Mouse (Mus musculus) macrophage (primary cell): ENCODE measurements around the gene Tmem245. TPM values are rescaled to one million over a fixed set of nuclear protein-coding genes. Genes with fewer than 3 reads are reported as not detected.
A peak's percentile ranks its signal among the peaks of the same experiment; 100 is the strongest.

ENCODE experiments used
- H3K27ac ChIP-seq: fragments of 350-480 bp; formaldehyde crosslinking; 2 replicates; pipeline ENCODE4 v1.9.0; 2021
- H3K36me3 ChIP-seq: fragments of 350-480 bp; formaldehyde crosslinking; 2 replicates; pipeline ENCODE4 v1.9.0; 2021; ENCODE audit errors: inconsistent target
- H3K4me3 ChIP-seq: fragments of 350-480 bp; formaldehyde crosslinking; 2 replicates; pipeline ENCODE4 v1.9.0; 2021; ENCODE audit errors: inconsistent target
- H3K79me2 ChIP-seq: fragments of 350-480 bp; formaldehyde crosslinking; 2 replicates; pipeline ENCODE4 v1.9.0; 2021; ENCODE audit errors: inconsistent target
- WGBS: methylation state at CpG from one replicate; pipeline ENCODE4 v1.1.7; 2026; ENCODE audit warnings: inconsistent platforms; ENCODE audit not compliant: missing documents; 5-methylcytosine and 5-hydroxymethylcytosine counted together
- polyA plus RNA-seq: library from polyadenylated mRNA; stranded (reverse); fragments of 250-400 nt; gene quantifications from 3 replicates; pipeline ENCODE4 v1.2.4, GENCODE M21; 2018; ENCODE audit warnings: inconsistent platforms

Tmem245 gene
- polyA plus RNA-seq, 1 experiment from 2014 or later: 8.7 TPM

GRCm38 (mm10) chr4:56943258-56943657, 4.0 kb downstream of the Tmem245 start:
- WGBS: 67% methylated on average over 1 of the region's 1 CpGs
- Histone ChIP-seq H3K4me3 (no peak overlapping the region), H3K27ac (no peak overlapping the region), H3K36me3 (no peaks in the 10 kb centered on the region), H3K79me2 (peaks cover 81% of the 10 kb centered on the region)

- Histone ChIP-seq H3K4me3 (no peak overlapping the region), H3K27ac (no peak overlapping the region), H3K79me2 (peaks cover 88% of the 10 kb centered on the region), H3K36me3 (no peaks in the 10 kb centered on the region)
- WGBS: 100% methylated on average over 1 of the region's 1 CpGs
These were observed 4.7 kb downstream of the Tmem245 start for GRCm38 (mm10) chr4:56942567-56942966.

- Histone ChIP-seq H3K36me3 (no peaks in the 10 kb centered on the region), H3K27ac (no peak overlapping the region), H3K79me2 (peaks cover 88% of the 10 kb centered on the region), H3K4me3 (no peak overlapping the region)
- WGBS: 100% methylated on average over 4 of the region's 4 CpGs
These were observed 5.8 kb downstream of the Tmem245 start for GRCm38 (mm10) chr4:56941481-56941880.

- Histone ChIP-seq H3K79me2 (peaks cover 46% of the 10 kb centered on the region), H3K36me3 (no peaks in the 10 kb centered on the region), H3K27ac (peak overlapping the region; percentile 22; the same call in 1 of the 2 replicates), H3K4me3 (no peak overlapping the region)
- 26% methylated on average over 5 of the region's 6 CpGs for WGBS
These were observed 10.1 kb downstream of the Tmem245 start for GRCm38 (mm10) chr4:56937136-56937535.

- Histone ChIP-seq H3K4me3 (no peak overlapping the region), H3K27ac (no peak overlapping the region), H3K36me3 (no peaks in the 10 kb centered on the region), H3K79me2 (peaks cover 28% of the 10 kb centered on the region)
- WGBS: no CpG with 5 or more reads among the region's 1 CpGs
These were observed 11.9 kb downstream of the Tmem245 start for GRCm38 (mm10) chr4:56935327-56935726.

GRCm38 (mm10) chr4:56933154-56933553, 14.1 kb downstream of the Tmem245 start:
- Histone ChIP-seq H3K27ac (no peak overlapping the region), H3K36me3 (0 out of 2 replicates have a peak, but pooled peaks cover 2% of the 10 kb centered on the region), H3K4me3 (no peak overlapping the region), H3K79me2 (peaks cover 6% of the 10 kb centered on the region; the same call in 1 of the 2 replicates)
- WGBS: 86% methylated on average over 4 of the region's 4 CpGs

- Histone ChIP-seq H3K79me2 (no peaks in the 10 kb centered on the region), H3K4me3 (no peak overlapping the region), H3K27ac (no peak overlapping the region), H3K36me3 (0 out of 2 replicates have a peak, but pooled peaks cover 4% of the 10 kb centered on the region)
- 91% methylated on average over 7 of the region's 7 CpGs for WGBS
These were observed 15.1 kb downstream of the Tmem245 start for GRCm38 (mm10) chr4:56932096-56932495.

- Histone ChIP-seq H3K4me3 (no peak overlapping the region), H3K27ac (no peak overlapping the region), H3K36me3 (peaks cover 14% of the 10 kb centered on the region; the same call in 1 of the 2 replicates), H3K79me2 (no peaks in the 10 kb centered on the region)
- WGBS: 90% methylated on average over 4 of the region's 4 CpGs
These were observed 16.9 kb downstream of the Tmem245 start for GRCm38 (mm10) chr4:56930312-56930711.

- peaks cover 37% of the 10 kb centered on the region; the same call in 1 of the 2 replicates for H3K36me3 ChIP-seq
- no peak overlapping the region for H3K4me3 ChIP-seq
- WGBS: 87% methylated on average over 4 of the region's 4 CpGs
- no peak overlapping the region for H3K27ac ChIP-seq
- no peaks in the 10 kb centered on the region for H3K79me2 ChIP-seq
These were observed 20.3 kb downstream of the Tmem245 start for GRCm38 (mm10) chr4:56926971-56927370.

- Histone ChIP-seq H3K27ac (no peak overlapping the region), H3K4me3 (no peak overlapping the region), H3K36me3 (peaks cover 33% of the 10 kb centered on the region; the same call in 1 of the 2 replicates), H3K79me2 (no peaks in the 10 kb centered on the region)
- 94% methylated on average over 11 of the region's 11 CpGs for WGBS
These were observed 25.0 kb downstream of the Tmem245 start for GRCm38 (mm10) chr4:56922229-56922628.

GRCm38 (mm10) chr4:56915732-56916325, 31.4 kb downstream of the Tmem245 start:
- Histone ChIP-seq H3K36me3 (peaks cover 12% of the 10 kb centered on the region; the same call in 1 of the 2 replicates), H3K79me2 (no peaks in the 10 kb centered on the region), H3K4me3 (no peak overlapping the region), H3K27ac (no peak overlapping the region)
- 73% methylated on average over 15 of the region's 15 CpGs for WGBS

- 100% methylated on average over 1 of the region's 1 CpGs for WGBS
- H3K27ac ChIP-seq: no peak overlapping the region
These were observed 32.5 kb downstream of the Tmem245 start for GRCm38 (mm10) chr4:56914761-56915160.

GRCm38 (mm10) chr4:56914338-56914737, 32.9 kb downstream of the Tmem245 start:
- Histone ChIP-seq H3K79me2 (no peaks in the 10 kb centered on the region), H3K27ac (no peak overlapping the region), H3K36me3 (peaks cover 12% of the 10 kb centered on the region; the same call in 1 of the 2 replicates), H3K4me3 (no peak overlapping the region)
- WGBS: 100% methylated on average over 6 of the region's 6 CpGs

More at GRCm38 (mm10) chr4:56914761-56915160, 32.5 kb downstream of the Tmem245 start:
- no peaks in the 10 kb centered on the region for H3K79me2 ChIP-seq
- peaks cover 12% of the 10 kb centered on the region; the same call in 1 of the 2 replicates for H3K36me3 ChIP-seq
- no peak overlapping the region for H3K4me3 ChIP-seq

- 96% methylated on average over 7 of the region's 7 CpGs for WGBS
- Histone ChIP-seq H3K36me3 (peaks cover 12% of the 10 kb centered on the region; the same call in 1 of the 2 replicates), H3K4me3 (no peak overlapping the region), H3K79me2 (no peaks in the 10 kb centered on the region), H3K27ac (no peak overlapping the region)
These were observed 34.7 kb downstream of the Tmem245 start for GRCm38 (mm10) chr4:56912382-56913001.

GRCm38 (mm10) chr4:56909568-56909967, 37.7 kb downstream of the Tmem245 start:
- peaks cover 12% of the 10 kb centered on the region; the same call in 1 of the 2 replicates for H3K36me3 ChIP-seq
- 96% methylated on average over 3 of the region's 3 CpGs for WGBS

More at GRCm38 (mm10) chr4:56909568-56909967, 37.7 kb downstream of the Tmem245 start:
- Histone ChIP-seq H3K27ac (no peak overlapping the region), H3K4me3 (no peak overlapping the region), H3K79me2 (no peaks in the 10 kb centered on the region)
